11 mouse cellular contexts compared by ENCODE assay signal in genomic region chr7:139103960-139104381, GRCm38 (mm10). TPM values are rescaled to one million over a fixed set of nuclear protein-coding genes. Genes with fewer than 3 reads are reported as not detected.
DNase-seq lines count a peak whose midpoint lies in the region; ATAC-seq and TF ChIP-seq lines count a peak whose summit lies in the region.
"Had no signal": no experiment of that assay in that cellular context is flagged by ENCODE, and none has a peak within 500 bp of the region (broad histone marks: within the 10 kb centered on the region; RNA-seq: fewer than 3 reads in every experiment).

No protein-coding gene starts in this region.

- TF ChIP-seq CTCF in brain, embryonic 14.5 days (IDR thresholded peaks at IDR 0.05; ENCODE audit: borderline replicate concordance, extremely low read depth, insufficient read depth, insufficient read length) = peak; percentile 39; the same call in 1 of the 2 replicates

- no peak overlapping the region for H3K4me2 ChIP-seq in kidney, embryonic 16.5 days (replicated peaks; ENCODE audit: low read depth, low read length)
- H3K4me2 ChIP-seq in midbrain, embryonic 15.5 days = no peak overlapping the region
- H3K4me2 ChIP-seq: heart, embryonic 15.5 days had no signal

- no peak for TF ChIP-seq POLR2A in brain, embryonic 14.5 days (IDR thresholded peaks at IDR 0.05; ENCODE audit: borderline replicate concordance, extremely low read depth, insufficient read depth, insufficient read length, poor library complexity, severe bottlenecking)

- H3K27ac ChIP-seq in kidney, embryonic 16.5 days (ENCODE audit: low read length) = no peak overlapping the region
- H3K27ac ChIP-seq in embryonic facial prominence, embryonic 10.5 days (replicated peaks) = no peak overlapping the region
- H3K27ac ChIP-seq in midbrain, embryonic 15.5 days = no peak overlapping the region
- H3K27ac ChIP-seq: heart, embryonic 15.5 days had no signal

- no peak for DNase-seq in kidney, adult 9 months
- DNase-seq in brain, embryonic 14.5 days (ENCODE audit: low read depth) = peak; percentile 36
- DNase-seq in embryonic facial prominence, embryonic 10.5 days (ENCODE audit: low spot score) = peak; percentile 27
- DNase-seq in lung, postnatal 4 days = no peak
- no peak for DNase-seq in left cerebral cortex, adult 18-20 months (ENCODE audit: low spot score in 2 of 2)

- no peak overlapping the region for H3K9ac ChIP-seq in kidney, embryonic 16.5 days (replicated peaks; ENCODE audit: low read length)
- H3K9ac ChIP-seq in midbrain, embryonic 15.5 days = no peak overlapping the region
- H3K9ac ChIP-seq: heart, embryonic 15.5 days had no signal

- H3K4me3 ChIP-seq in kidney, embryonic 16.5 days (ENCODE audit: low read length) = no peak overlapping the region
- no peak overlapping the region for H3K4me3 ChIP-seq in embryonic facial prominence, embryonic 10.5 days
- H3K4me3 ChIP-seq in midbrain, embryonic 15.5 days = no peak overlapping the region
- H3K4me3 ChIP-seq: heart, embryonic 15.5 days had no signal

- H3K4me1 ChIP-seq in kidney, embryonic 16.5 days (ENCODE audit: insufficient read depth, low read length) = no peaks in the 10 kb centered on the region
- no peaks in the 10 kb centered on the region for H3K4me1 ChIP-seq in embryonic facial prominence, embryonic 10.5 days
- H3K4me1 ChIP-seq in midbrain, embryonic 15.5 days = no peaks in the 10 kb centered on the region

- WGBS in kidney, embryonic 16.5 days = 52% methylated on average over 10 of the region's 10 CpGs
- WGBS in embryonic facial prominence, embryonic 10.5 days = 66% methylated on average over 10 of the region's 10 CpGs
- WGBS in midbrain, embryonic 15.5 days = 56% methylated on average over 10 of the region's 10 CpGs

- ATAC-seq in kidney, embryonic 16.5 days (ENCODE audit: low FRiP score, low TSS enrichment) = 0 out of 2 replicates have a peak, but pooled peaks have one; percentile 12
- peak; percentile 15; the same call in 1 of the 2 replicates for ATAC-seq in midbrain, embryonic 15.5 days (replicated peaks)
- no peak for ATAC-seq in inflammation-experienced regulatory T-cells, adult 6 months

- no peaks in the 10 kb centered on the region for H3K27me3 ChIP-seq in kidney, embryonic 16.5 days (ENCODE audit: insufficient read depth, low read length)
- H3K27me3 ChIP-seq in embryonic facial prominence, embryonic 10.5 days (replicated peaks; ENCODE audit: low read depth, poor library complexity, severe bottlenecking) = no peaks in the 10 kb centered on the region
- H3K27me3 ChIP-seq in midbrain, embryonic 15.5 days (replicated peaks) = no peaks in the 10 kb centered on the region

- H3K9me3 ChIP-seq in kidney, embryonic 16.5 days (ENCODE audit: low read length) = no peaks in the 10 kb centered on the region
- no peaks in the 10 kb centered on the region for H3K9me3 ChIP-seq in embryonic facial prominence, embryonic 10.5 days
- no peaks in the 10 kb centered on the region for H3K9me3 ChIP-seq in midbrain, embryonic 15.5 days
- H3K9me3 ChIP-seq: heart, embryonic 15.5 days had no signal

- H3K36me3 ChIP-seq in kidney, embryonic 16.5 days (ENCODE audit: insufficient read depth, low read length) = no peaks in the 10 kb centered on the region
- peaks cover 29% of the 10 kb centered on the region for H3K36me3 ChIP-seq in embryonic facial prominence, embryonic 10.5 days (replicated peaks)
- H3K36me3 ChIP-seq in midbrain, embryonic 15.5 days (replicated peaks) = 0 out of 2 replicates have a peak, but pooled peaks cover 3% of the 10 kb centered on the region
- H3K36me3 ChIP-seq: heart, embryonic 15.5 days had no signal

RNA-seq across cellular contexts. Expression of gene Dpysl4, which starts 18.2 kb away (rescaled TPM):
- polyA plus RNA-seq in kidney, embryonic 16.5 days (2015; fragmentation: Nextera tagmentation; extraction: Ambion mirVana) = 15.0 and 15.5 TPM in 2 replicates
- polyA plus RNA-seq in brain, embryonic 14.5 days (2012; rRNA removed) = 192 and 195 TPM in 2 replicates
- polyA plus RNA-seq in embryonic facial prominence, embryonic 10.5 days (2016; fragmentation: Nextera tagmentation; extraction: Ambion mirVana) = 63.8 and 64.4 TPM in 2 replicates
- polyA plus RNA-seq in midbrain, embryonic 15.5 days (2015; fragmentation: Nextera tagmentation; extraction: Ambion mirVana) = 186 and 190 TPM in 2 replicates
- under 1 TPM in 1 of 3 experiments, not detected in 2; 0.09 TPM for polyA plus RNA-seq in inflammation-experienced regulatory T-cells, adult 6 months (2017; shearing (Covaris generic))
- 10 to 100 TPM; 41.8 to 46.8 TPM for total RNA-seq in left cerebral cortex, adult 18-20 months (2021)
- total RNA-seq: common myeloid progenitor, adult 5-6 weeks; monocyte, adult 5-6 weeks had no signal

Comparison
In these comparisons a context has a peak if more than half of its experiments do, and no peak if none do; other contexts are left out.
1. DNase-seq: peak in brain, embryonic 14.5 days (single experiment) and embryonic facial prominence, embryonic 10.5 days (single experiment); none in kidney, adult 9 months (single experiment), lung, postnatal 4 days (0 of 2) and left cerebral cortex, adult 18-20 months (0 of 2).
2. RNA of gene Dpysl4, which starts 18.2 kb away (polyA plus RNA-seq): 192 to 195 TPM in brain, embryonic 14.5 days, 186 to 190 TPM in midbrain, embryonic 15.5 days, 63.8 to 64.4 TPM in embryonic facial prominence, embryonic 10.5 days and 15.0 to 15.5 TPM in kidney, embryonic 16.5 days; 0.09 TPM in inflammation-experienced regulatory T-cells, adult 6 months; every median in the first group is over 10 times any median in the second.